Comparison of ENCODE assay signal across 28 mouse cellular contexts in genomic region chr13:114189441-114189840, GRCm38 (mm10).
DNase-seq lines count a peak whose midpoint lies in the region; ATAC-seq lines count a peak whose summit lies in the region.
"Had no signal": no experiment of that assay in that cellular context is flagged by ENCODE, and none has a peak within 500 bp of the region (broad histone marks: within the 10 kb centered on the region; RNA-seq: fewer than 3 reads in every experiment).

No protein-coding gene starts in this region.

- no peak overlapping the region for H3K4me2 ChIP-seq in hindbrain, embryonic 12.5 days (replicated peaks)
- no peak overlapping the region for H3K4me2 ChIP-seq in forebrain, embryonic 13.5 days
- H3K4me2 ChIP-seq: embryonic facial prominence, embryonic 12.5 days; forebrain, embryonic 15.5 days; heart, embryonic 12.5 days; midbrain, embryonic 13.5 days; neural tube, embryonic 15.5 days had no signal

- no peaks in the 10 kb centered on the region for H3K4me1 ChIP-seq in hindbrain, embryonic 12.5 days
- no peaks in the 10 kb centered on the region for H3K4me1 ChIP-seq in forebrain, embryonic 13.5 days
- H3K4me1 ChIP-seq: embryonic facial prominence, embryonic 12.5 days; forebrain, embryonic 15.5 days; heart, embryonic 12.5 days; hindbrain, embryonic 10.5 days; midbrain, embryonic 13.5 days; neural tube, embryonic 15.5 days had no signal

- no peak overlapping the region for H3K27ac ChIP-seq in hindbrain, embryonic 12.5 days
- H3K27ac ChIP-seq in forebrain, embryonic 13.5 days = no peak overlapping the region
- H3K27ac ChIP-seq: embryonic facial prominence, embryonic 12.5 days; forebrain, embryonic 15.5 days; hindbrain, embryonic 10.5 days; liver, embryonic 14.5 days; macrophage; midbrain, embryonic 13.5 days; neural tube, embryonic 15.5 days; stomach, postnatal 0 days had no signal

- intact Hi-C loops in heart, postnatal 36 days (cut with DNase I) = no loop called here

- no peaks in the 10 kb centered on the region for H3K36me3 ChIP-seq in hindbrain, embryonic 12.5 days
- H3K36me3 ChIP-seq in forebrain, embryonic 13.5 days (ENCODE audit: poor library complexity, severe bottlenecking) = no peaks in the 10 kb centered on the region
- H3K36me3 ChIP-seq: embryonic facial prominence, embryonic 12.5 days; forebrain, embryonic 15.5 days; heart, embryonic 12.5 days; hindbrain, embryonic 10.5 days; midbrain, embryonic 13.5 days; neural tube, embryonic 15.5 days had no signal

- ATAC-seq in hindbrain, embryonic 12.5 days (ENCODE audit: low FRiP score) = no peak
- ATAC-seq in forebrain, embryonic 13.5 days = no peak
- ATAC-seq: forebrain, embryonic 15.5 days; hindbrain, embryonic 16.5 days; midbrain, embryonic 13.5 days had no signal

- peak; percentile 71 for DNase-seq in CD4-positive helper T cell, adult 2 months (ENCODE audit: low read depth, low spot score)
- peak; percentile 63 for DNase-seq in T-cell, adult 2 months (ENCODE audit: low spot score)
- DNase-seq in thymus, adult 18-20 months = peak; percentile 30 to 32
- DNase-seq in thymus, postnatal 25 days = peak; percentile 63
- no peak for DNase-seq in heart, postnatal 36 days
- DNase-seq: adrenal gland, adult 2 months; cerebellum, adult 8-10 months; embryo, embryonic 11 days; gastrocnemius, postnatal 25 days; heart, adult 18-20 months; kidney, adult 11 months; kidney, postnatal 14 days; liver; lung, adult 2 months; lung, postnatal 10 days; right cerebral cortex, postnatal 25 days had no signal

- H3K9me3 ChIP-seq in hindbrain, embryonic 12.5 days (replicated peaks) = no peaks in the 10 kb centered on the region
- no peaks in the 10 kb centered on the region for H3K9me3 ChIP-seq in forebrain, embryonic 13.5 days (replicated peaks)
- H3K9me3 ChIP-seq: embryonic facial prominence, embryonic 12.5 days; forebrain, embryonic 15.5 days; heart, embryonic 12.5 days; hindbrain, embryonic 10.5 days; midbrain, embryonic 13.5 days; neural tube, embryonic 15.5 days had no signal

- no peak overlapping the region for H3K4me3 ChIP-seq in hindbrain, embryonic 12.5 days
- no peak overlapping the region for H3K4me3 ChIP-seq in forebrain, embryonic 13.5 days
- H3K4me3 ChIP-seq: embryonic facial prominence, embryonic 12.5 days; forebrain, embryonic 15.5 days; heart, embryonic 12.5 days; hindbrain, embryonic 10.5 days; midbrain, embryonic 13.5 days; neural tube, embryonic 15.5 days had no signal

- H3K9ac ChIP-seq in hindbrain, embryonic 12.5 days = no peak overlapping the region
- no peak overlapping the region for H3K9ac ChIP-seq in forebrain, embryonic 13.5 days
- H3K9ac ChIP-seq: embryonic facial prominence, embryonic 12.5 days; forebrain, embryonic 15.5 days; heart, embryonic 12.5 days; liver, embryonic 14.5 days; midbrain, embryonic 13.5 days; neural tube, embryonic 15.5 days had no signal

- 67% methylated on average over 6 of the region's 6 CpGs for WGBS in hindbrain, embryonic 12.5 days
- 73% methylated on average over 6 of the region's 6 CpGs for WGBS in forebrain, embryonic 13.5 days

- no peaks in the 10 kb centered on the region for H3K27me3 ChIP-seq in hindbrain, embryonic 12.5 days
- no peaks in the 10 kb centered on the region for H3K27me3 ChIP-seq in forebrain, embryonic 13.5 days
- H3K27me3 ChIP-seq: embryonic facial prominence, embryonic 12.5 days; forebrain, embryonic 15.5 days; heart, embryonic 12.5 days; midbrain, embryonic 13.5 days; neural tube, embryonic 15.5 days had no signal

Comparison
In these comparisons a context has a peak if more than half of its experiments do, and no peak if none do; other contexts are left out.
1. DNase-seq: peak in CD4-positive helper T cell, adult 2 months (single experiment), T-cell, adult 2 months (single experiment), thymus, adult 18-20 months (2 of 2) and thymus, postnatal 25 days (single experiment); none in heart, postnatal 36 days (0 of 2).